Mouse (Mus musculus): Measurements from ENCODE around the gene Gpr183.

GRCm38 (mm10) chr14:121915143-121915542, 49.9 kb downstream of the Gpr183 start:
- TF ChIP-seq CTCF (IDR thresholded peaks at IDR 0.05; ENCODE audit: control insufficient read depth, insufficient read depth, insufficient read length), result no peak
- no peak for TF ChIP-seq USF1 (IDR thresholded peaks at IDR 0.05; ENCODE audit: low read depth)
- no peak for TF ChIP-seq MYOD1 (IDR thresholded peaks at IDR 0.05; ENCODE audit: control insufficient read depth, insufficient read length, low read depth)

All from C2C12 (cell line).